Mouse (Mus musculus) left cerebral cortex, adult 2 months (tissue): ENCODE results near the gene Mapkapk3. TPM values are rescaled to one million over a fixed set of nuclear protein-coding genes. Genes with fewer than 3 reads are reported as not detected.

ENCODE experiments used
- DNase-seq, 2 experiments: peaks; one replicate each; pipeline ENCODE4 v3.0.0; 2021 to 2022; ENCODE audit warnings: low spot score in 2 of 2, mixed read lengths in 1 of 2; ENCODE audit errors: extremely low spot score in 1 of 2
- H3K27ac ChIP-seq: fragments of 200-600 bp; 2 replicates; pipeline ENCODE4 v1.8.1; 2022
- H3K4me3 ChIP-seq: fragments of 200-600 bp; 2 replicates; pipeline ENCODE4 v1.8.1; 2022
- CTCF ChIP-seq: fragments of 200-600 bp; IDR thresholded peaks from 2 replicates; pipeline ENCODE4 v1.8.1; 2022; ENCODE audit warnings: antibody characterized with exemption, mild to moderate bottlenecking, moderate library complexity
- intact Hi-C: fragments of 180-260 bp; cut with DNase I; formaldehyde crosslinking; loops from one replicate; pipeline ENCODE4 v1.15.1; 2025
- total RNA-seq, 2 experiments: library from RNA; stranded (reverse); gene quantifications; 2 replicates each; pipeline ENCODE4 v1.2.3; 2021

Mapkapk3 gene
- total RNA-seq, 2 experiments from 2014 or later = 3.4 to 3.5 TPM

DNA sequence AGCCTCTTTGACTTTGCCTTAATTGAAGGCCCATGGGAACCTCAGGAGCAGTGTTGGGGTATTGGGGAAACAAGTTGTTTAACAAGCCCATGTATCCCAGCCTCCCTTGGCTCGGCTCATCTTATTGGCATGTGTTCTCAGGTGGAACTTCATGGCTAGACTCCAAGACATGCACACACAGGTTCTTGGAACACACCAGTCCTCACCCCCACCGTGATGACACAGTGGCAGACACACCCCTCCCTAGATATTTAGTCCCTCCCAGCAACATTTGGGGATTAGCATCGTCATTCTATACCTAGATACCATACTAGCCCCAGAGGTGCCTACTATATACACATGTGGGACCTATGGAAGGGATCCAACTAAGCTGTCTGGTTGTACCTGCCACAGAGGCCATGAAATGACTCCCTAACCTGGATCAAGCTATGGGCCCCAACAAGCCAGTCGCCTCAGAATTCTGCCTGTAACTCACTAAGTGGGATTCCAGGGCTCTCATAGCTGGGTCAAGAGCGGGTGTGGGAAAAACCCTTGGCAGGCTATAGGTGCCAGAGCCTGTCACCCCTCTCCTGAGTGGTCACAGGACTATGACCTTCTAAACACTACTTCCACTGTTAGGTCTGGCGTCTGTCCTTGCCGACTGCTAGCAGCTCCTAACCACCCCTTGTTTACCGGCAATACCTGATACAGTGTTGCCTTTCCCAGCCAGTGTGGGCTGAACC lies 8.5 kb upstream of the Mapkapk3 start:
- intact Hi-C loops = loop anchor here (10.0 kb wide), 1 partner anchor 613 kb away; the partner anchor contains the start of gene Tex264
- no peak for DNase-seq
- TF ChIP-seq CTCF = no peak
- no peak overlapping the region for H3K27ac ChIP-seq
- H3K4me3 ChIP-seq = no peak overlapping the region

DNA sequence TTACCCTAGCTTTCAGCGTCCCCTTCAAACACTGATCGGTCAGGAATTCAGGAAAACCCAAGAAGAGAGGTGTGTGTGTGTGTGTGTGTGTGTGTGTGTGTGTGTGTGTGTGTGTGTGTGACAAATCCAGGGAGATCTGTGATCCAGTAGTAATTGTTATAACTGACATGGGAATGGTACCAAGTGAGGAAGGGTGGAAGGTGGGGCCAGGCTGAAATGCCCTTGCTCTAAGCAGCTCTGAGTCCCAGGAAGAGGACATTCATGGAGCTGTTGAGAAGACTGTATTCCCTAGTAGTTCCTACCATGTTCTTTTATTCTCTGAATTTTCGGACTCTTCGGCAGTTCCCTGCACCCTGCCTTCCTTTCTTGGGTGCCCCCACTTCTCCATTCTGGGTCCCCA lies 8.0 kb upstream of the Mapkapk3 start:
- intact Hi-C loops = loop anchor here (10.0 kb wide), 1 partner anchor 613 kb away; the partner anchor contains the start of gene Tex264
- no peak for DNase-seq
- Histone ChIP-seq H3K4me3 (no peak overlapping the region; the same call in 1 of the 2 replicates), H3K27ac (no peak overlapping the region)
- no peak for TF ChIP-seq CTCF

DNA sequence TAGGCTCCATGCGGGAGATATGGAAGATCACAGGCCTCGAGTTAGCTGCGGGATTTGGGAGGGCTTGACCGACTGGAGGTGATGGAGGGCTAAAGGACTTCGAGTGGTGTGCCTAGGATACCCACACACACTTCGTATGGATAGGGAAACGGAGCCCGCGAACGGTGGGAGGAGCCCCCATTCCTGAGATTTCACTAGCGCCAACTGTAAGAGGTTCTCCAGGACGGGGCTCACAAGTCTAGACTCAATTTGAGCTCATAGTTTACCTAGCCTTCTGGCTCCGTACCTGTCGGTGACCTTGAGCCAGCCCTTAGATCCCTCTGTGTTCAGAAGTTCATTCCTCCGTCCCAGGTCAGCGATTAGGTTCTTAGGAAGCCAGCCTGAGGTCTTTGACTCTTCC lies 7.4 kb upstream of the Mapkapk3 start:
- no peak for DNase-seq
- intact Hi-C loops = loop anchor here (10.0 kb wide), 1 partner anchor 612 kb away; the partner anchor contains the start of gene Tex264
- Histone ChIP-seq H3K4me3 (peak overlapping the region; percentile 77), H3K27ac (peak overlapping the region; percentile 77)
- TF ChIP-seq CTCF = no peak

DNA sequence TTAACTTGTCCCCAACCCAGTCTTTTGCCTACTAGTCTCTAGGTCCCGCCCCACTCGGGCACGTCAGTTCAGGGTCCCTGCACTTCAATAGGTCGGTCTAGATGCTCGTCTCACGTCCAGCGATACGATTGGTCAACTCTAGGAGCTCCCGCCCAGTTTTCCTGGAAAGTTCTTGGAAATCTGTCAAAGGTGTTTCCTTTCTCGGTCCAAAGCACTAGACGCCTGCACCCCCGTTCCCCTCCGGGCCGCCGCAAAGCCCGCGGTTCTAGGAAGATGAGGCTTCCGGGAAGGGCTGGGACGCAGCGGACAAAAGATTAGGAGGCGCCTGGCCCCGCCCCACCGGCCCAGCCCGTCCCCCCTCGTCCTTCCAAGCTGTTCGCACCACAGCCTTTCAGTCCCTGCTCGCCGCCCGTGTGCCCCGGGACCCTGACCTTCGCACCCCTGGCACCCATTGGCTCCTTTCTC lies 6.9 kb upstream of the Mapkapk3 start:
- Histone ChIP-seq H3K4me3 (peak overlapping the region; percentile 77), H3K27ac (peak overlapping the region; percentile 77)
- peak; percentile 88 to 91 for DNase-seq
- TF ChIP-seq CTCF = no peak
- intact Hi-C loops = loop anchor here (10.0 kb wide), 1 partner anchor 612 kb away; the partner anchor contains the start of gene Tex264

- no peak for DNase-seq
- peak overlapping the region; percentile 77 for H3K4me3 ChIP-seq
- intact Hi-C loops = loop anchor here (10.0 kb wide), 1 partner anchor 611 kb away; the partner anchor contains the start of gene Tex264
- TF ChIP-seq CTCF = no peak
- H3K27ac ChIP-seq = 0 out of 2 replicates have a peak overlapping the region, but pooled peaks have one; percentile 15
Observed at GRCm38 (mm10) chr9:107296041-107296440, 6.4 kb upstream of the Mapkapk3 start.

- peak within 1 kb of the TSS; percentile 77 for H3K27ac ChIP-seq
- intact Hi-C loops = loop anchor here (10.0 kb wide), 1 partner anchor 611 kb away; the partner anchor contains the start of gene Tex264
- TF ChIP-seq CTCF = no peak
- H3K4me3 ChIP-seq = peak within 1 kb of the TSS; percentile 77
- no peak for DNase-seq
Observed at GRCm38 (mm10) chr9:107296016-107296040, 6.2 kb upstream of the Mapkapk3 start, which contains the start of gene Cish. Gene Cish (plus strand): TSS chr9:107296026.

DNA sequence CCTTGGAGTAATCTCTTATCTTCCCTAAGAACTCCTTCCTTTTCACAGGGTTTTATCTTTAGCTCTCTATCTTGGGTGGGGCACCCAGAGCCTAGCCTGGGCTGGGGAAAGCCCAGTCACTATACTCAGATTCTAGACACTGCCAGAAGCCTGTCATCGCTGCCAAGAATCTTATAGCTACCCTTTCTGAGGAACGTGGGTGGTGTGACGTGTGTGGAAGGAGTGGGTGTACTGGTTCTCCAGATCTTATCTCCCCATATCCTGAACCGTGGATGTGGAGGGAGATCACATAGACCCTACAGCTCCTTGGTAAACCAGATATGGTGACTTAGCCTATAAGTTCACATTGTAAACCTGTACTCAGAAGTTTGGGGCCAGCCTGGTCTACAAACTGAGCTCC lies 5.9 kb upstream of the Mapkapk3 start:
- TF ChIP-seq CTCF = no peak
- DNase-seq = peak in 1 of 2 experiments; percentile 32
- Histone ChIP-seq H3K4me3 (no peak overlapping the region), H3K27ac (0 out of 2 replicates have a peak overlapping the region, but pooled peaks have one; percentile 15)
- intact Hi-C loops = loop anchor here (10.0 kb wide), 1 partner anchor 611 kb away; the partner anchor contains the start of gene Tex264

GRCm38 (mm10) chr9:107294249-107294648 lies 4.6 kb upstream of the Mapkapk3 start:
- Histone ChIP-seq H3K4me3 (no peak overlapping the region), H3K27ac (no peak overlapping the region)
- DNase-seq = peak; percentile 65 to 82
- peak; percentile 86 for TF ChIP-seq CTCF
- intact Hi-C loops = loop anchor here (1.0 to 10.0 kb wide), 6 partner anchors 42 to 609 kb away; partner anchors contain the start of genes Rbm15b and Tex264

DNA sequence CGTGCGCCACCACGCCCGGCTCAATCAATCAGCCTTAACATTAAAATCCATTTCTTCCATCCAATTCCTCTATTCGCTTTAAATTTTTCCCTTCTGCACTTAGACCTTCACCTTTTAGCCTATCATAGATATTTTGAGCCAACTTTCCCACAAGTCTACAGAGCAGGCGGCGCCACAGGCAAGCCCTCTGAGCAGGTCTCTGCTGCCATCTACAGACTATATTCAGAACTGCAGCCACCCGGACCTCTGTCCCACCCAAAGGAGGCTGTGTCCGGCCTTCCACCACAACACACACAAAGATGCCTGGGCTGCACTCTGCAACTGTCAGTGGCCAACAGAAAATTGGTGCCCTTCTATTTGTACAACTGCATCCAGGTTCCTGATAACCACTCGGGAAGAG lies 1.2 kb upstream of the Mapkapk3 start:
- Histone ChIP-seq H3K27ac (no peak overlapping the region), H3K4me3 (no peak overlapping the region)
- DNase-seq = peak; percentile 75 to 88
- TF ChIP-seq CTCF = peak; percentile 100
- intact Hi-C loops = loop anchor here (2.0 to 10.0 kb wide), 8 partner anchors 44 to 606 kb away; partner anchors contain the start of genes Rbm15b and Tex264

- intact Hi-C loops = no loop called here
- H3K27ac ChIP-seq = no peak overlapping the region
- H3K4me3 ChIP-seq = no peak overlapping the region
Observed at GRCm38 (mm10) chr9:107288711-107289110, 966 bp downstream of the Mapkapk3 start.

GRCm38 (mm10) chr9:107288105-107288650 lies 1.5 kb downstream of the Mapkapk3 start:
- no peak for DNase-seq
- H3K4me3 ChIP-seq = no peak overlapping the region
- H3K27ac ChIP-seq = no peak overlapping the region
- intact Hi-C loops = no loop called here
- TF ChIP-seq CTCF = no peak

More at GRCm38 (mm10) chr9:107288711-107289110, 966 bp downstream of the Mapkapk3 start:
- TF ChIP-seq CTCF = no peak
- no peak for DNase-seq

DNA sequence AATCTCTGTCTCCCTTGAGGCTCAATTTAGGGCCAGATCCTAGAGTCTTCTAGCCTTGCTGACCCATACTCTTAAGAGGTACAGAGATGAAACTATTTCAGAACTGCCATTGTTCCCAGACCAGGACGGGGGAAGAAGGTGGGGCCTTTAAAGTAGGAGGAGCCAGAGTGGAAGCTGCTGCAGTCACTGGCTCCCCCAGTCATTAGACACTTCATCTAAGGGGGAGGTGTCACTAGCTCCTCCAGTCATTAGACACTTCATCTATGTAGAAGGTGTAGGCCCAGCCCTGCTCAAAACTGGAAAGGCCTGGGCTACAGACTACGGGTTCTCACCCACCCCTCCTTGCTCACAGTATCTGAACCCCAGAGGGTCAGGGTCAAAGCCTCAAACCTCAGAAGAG lies 2.4 kb downstream of the Mapkapk3 start:
- H3K27ac ChIP-seq = no peak overlapping the region

More for the DNA sequence above, 2.4 kb downstream of the Mapkapk3 start:
- intact Hi-C loops = no loop called here
- no peak for DNase-seq
- no peak for TF ChIP-seq CTCF
- no peak overlapping the region for H3K4me3 ChIP-seq
